Mouse (Mus musculus) gastrocnemius, postnatal 25 days (tissue): ENCODE data around the gene Sox6. TPM values are rescaled to one million over a fixed set of nuclear protein-coding genes. Genes with fewer than 3 reads are reported as not detected.

Experiments used
- total RNA-seq, 2 experiments: library from RNA; stranded (reverse); gene quantifications; 1 replicate in 1 of 2; 2 replicates in 1 of 2; pipeline ENCODE4 v1.2.3; 2021

Gene Sox6
- total RNA-seq, 2 experiments from 2014 or later: 122 to 140 TPM

Other genes starting within 250 kb of the Sox6 start
- gene 1110004F10Rik, start 601 bp upstream of the Sox6 start, total RNA-seq: 10 to 100 TPM; 41.2 to 42.4 TPM
- 1 to 10 TPM; 1.4 to 2.0 TPM for gene Gm4353, start 45.8 kb upstream of the Sox6 start, total RNA-seq